Comparison of ENCODE assay signal across 10 mouse cellular contexts in genomic region chr10:61610650-61611235, GRCm38 (mm10). TPM values are rescaled to one million over a fixed set of nuclear protein-coding genes. Genes with fewer than 3 reads are reported as not detected.
A peak's percentile ranks its signal among the peaks of the same experiment; 100 is the strongest.
DNase-seq lines count a peak whose midpoint lies in the region; ATAC-seq and TF ChIP-seq lines count a peak whose summit lies in the region.
"Had no signal": no experiment of that assay in that cellular context is flagged by ENCODE, and none has a peak within 500 bp of the region (broad histone marks: within the 10 kb centered on the region; RNA-seq: fewer than 3 reads in every experiment).

No protein-coding gene starts in this region.

- no peak overlapping the region for H3K9ac ChIP-seq in limb, embryonic 13.5 days
- H3K9ac ChIP-seq in forebrain, embryonic 11.5 days (ENCODE audit: low read length) = no peak overlapping the region
- H3K9ac ChIP-seq: forebrain, embryonic 12.5 days; lung, embryonic 15.5 days had no signal

- H3K27ac ChIP-seq in limb, embryonic 13.5 days = no peak overlapping the region
- H3K27ac ChIP-seq in forebrain, embryonic 11.5 days (ENCODE audit: low read depth, low read length) = no peak overlapping the region
- H3K27ac ChIP-seq: forebrain, embryonic 12.5 days; lung, embryonic 15.5 days had no signal

- no peaks in the 10 kb centered on the region for H3K27me3 ChIP-seq in limb, embryonic 13.5 days
- H3K27me3 ChIP-seq in forebrain, embryonic 11.5 days (ENCODE audit: control insufficient read depth, insufficient read depth, low read length) = no peaks in the 10 kb centered on the region
- H3K27me3 ChIP-seq: lung, embryonic 15.5 days had no signal

- intact Hi-C loops in heart, postnatal 36 days (cut with DNase I) = no loop called here

- 29% methylated on average over 8 of the region's 8 CpGs for WGBS in limb, embryonic 13.5 days
- 70% methylated on average over 8 of the region's 8 CpGs for WGBS in forebrain, embryonic 11.5 days

- peak; percentile 7; the same call in 1 of the 2 replicates for TF ChIP-seq CTCF in brain, embryonic 14.5 days (IDR thresholded peaks at IDR 0.05; ENCODE audit: borderline replicate concordance, extremely low read depth, insufficient read depth, insufficient read length)

- peaks cover 5% of the 10 kb centered on the region for H3K4me1 ChIP-seq in limb, embryonic 13.5 days
- no peaks in the 10 kb centered on the region for H3K4me1 ChIP-seq in forebrain, embryonic 11.5 days (replicated peaks; ENCODE audit: control insufficient read depth, insufficient read depth, low read length)
- H3K4me1 ChIP-seq: forebrain, embryonic 12.5 days; lung, embryonic 15.5 days had no signal

- H3K4me2 ChIP-seq in limb, embryonic 13.5 days (replicated peaks) = no peak overlapping the region
- no peak overlapping the region for H3K4me2 ChIP-seq in forebrain, embryonic 11.5 days (ENCODE audit: low read depth, low read length, severe bottlenecking)
- H3K4me2 ChIP-seq: forebrain, embryonic 12.5 days; lung, embryonic 15.5 days had no signal

- no peak overlapping the region for H3K4me3 ChIP-seq in limb, embryonic 13.5 days
- no peak overlapping the region for H3K4me3 ChIP-seq in forebrain, embryonic 11.5 days (ENCODE audit: low read depth, low read length)
- H3K4me3 ChIP-seq: forebrain, embryonic 12.5 days; lung, embryonic 15.5 days had no signal

- H3K9me3 ChIP-seq in limb, embryonic 13.5 days = no peaks in the 10 kb centered on the region
- no peaks in the 10 kb centered on the region for H3K9me3 ChIP-seq in forebrain, embryonic 11.5 days (ENCODE audit: control insufficient read depth, low read length)
- H3K9me3 ChIP-seq: forebrain, embryonic 12.5 days; lung, embryonic 15.5 days had no signal

- no peaks in the 10 kb centered on the region for H3K36me3 ChIP-seq in limb, embryonic 13.5 days
- H3K36me3 ChIP-seq in forebrain, embryonic 11.5 days (ENCODE audit: control insufficient read depth, insufficient read depth, low read length) = no peaks in the 10 kb centered on the region
- H3K36me3 ChIP-seq: forebrain, embryonic 12.5 days; lung, embryonic 15.5 days had no signal

- DNase-seq in heart, postnatal 36 days = peak; percentile 15 to 33
- DNase-seq in heart, adult 9 months (ENCODE audit: low spot score in 2 of 2) = no peak
- DNase-seq in A20 (ENCODE audit: low read depth, low spot score) = peak; percentile 40
- DNase-seq in brain, embryonic 14.5 days (ENCODE audit: low read depth) = no peak
- DNase-seq in forebrain, embryonic 11.5 days (ENCODE audit: low spot score) = no peak
- DNase-seq in yolk sac, embryonic 10.5 days (ENCODE audit: low spot score) = no peak

- no peak for TF ChIP-seq POLR2A in brain, embryonic 14.5 days (IDR thresholded peaks at IDR 0.05; ENCODE audit: borderline replicate concordance, extremely low read depth, insufficient read depth, insufficient read length, poor library complexity, severe bottlenecking)

- ATAC-seq in limb, embryonic 13.5 days (ENCODE audit: low FRiP score, low read depth) = peak; percentile 82
- ATAC-seq in erythroblast, adult 5-6 weeks (replicated peaks; ENCODE audit: low FRiP score, poor library complexity, severe bottlenecking) = no peak
- no peak for ATAC-seq in forebrain, embryonic 11.5 days (replicated peaks; ENCODE audit: low FRiP score)

RNA-seq across cellular contexts. Expression of gene Npffr1, which starts 15.5 kb away (rescaled TPM):
- total RNA-seq in heart, postnatal 36 days (2021) = not detected
- 0.62 and 0.94 TPM in 2 replicates for polyA plus RNA-seq in brain, embryonic 14.5 days (2012; rRNA removed)
- polyA plus RNA-seq in limb, embryonic 13.5 days (2015; fragmentation: Nextera tagmentation; extraction: Ambion mirVana) = 0.05 and 0.11 TPM in 2 replicates
- total RNA-seq in erythroblast, adult 5-6 weeks (2015; ENCODE audit: low replicate concordance) = not detected in 2 replicates
- not detected in 2 replicates for total RNA-seq in erythroblast, adult 5-6 weeks (2017; ENCODE audit: low replicate concordance)
- 0.05 and 0.09 TPM in 2 replicates for polyA plus RNA-seq in forebrain, embryonic 11.5 days (2014; fragmentation: Nextera tagmentation; extraction: Ambion mirVana)

RNA-seq across cellular contexts. Expression of gene Ppa1, which starts 37.6 kb away (rescaled TPM):
- total RNA-seq in heart, postnatal 36 days (2021) = 10 to 100 TPM; 65.3 to 70.5 TPM
- polyA plus RNA-seq in brain, embryonic 14.5 days (2012; rRNA removed) = 121 and 140 TPM in 2 replicates
- 208 and 209 TPM in 2 replicates for polyA plus RNA-seq in limb, embryonic 13.5 days (2015; fragmentation: Nextera tagmentation; extraction: Ambion mirVana)
- 14.4 and 18.1 TPM in 2 replicates for total RNA-seq in erythroblast, adult 5-6 weeks (2015; ENCODE audit: low replicate concordance)
- 19.2 and 22.2 TPM in 2 replicates for total RNA-seq in erythroblast, adult 5-6 weeks (2017; ENCODE audit: low replicate concordance)
- 325 and 330 TPM in 2 replicates for polyA plus RNA-seq in forebrain, embryonic 11.5 days (2014; fragmentation: Nextera tagmentation; extraction: Ambion mirVana)

Comparison
In these comparisons a context has a peak if more than half of its experiments do, and no peak if none do; other contexts are left out.
1. DNase-seq: peak in heart, postnatal 36 days (2 of 2) and A20 (single experiment); none in heart, adult 9 months (0 of 2), brain, embryonic 14.5 days (single experiment), forebrain, embryonic 11.5 days (single experiment) and yolk sac, embryonic 10.5 days (single experiment).